Mouse (Mus musculus) liver, adult 2 months (tissue): ENCODE data around the gene Slc13a1.

Experiments used
- CTCF ChIP-seq: fragments of 200-500 bp; IDR thresholded peaks from 2 replicates; pipeline ENCODE4 v1.5.1; 2011; ENCODE audit warnings: low read depth, low read length, control low read depth
- POLR2A ChIP-seq: fragments of 200-500 bp; IDR thresholded peaks from 2 replicates; pipeline ENCODE4 v1.6.1; 2011; ENCODE audit warnings: low read length, control low read depth; ENCODE audit not compliant: insufficient read depth; ENCODE audit errors: extremely low read depth

GRCm38 (mm10) chr6:24183439-24183838, 15.5 kb upstream of the Slc13a1 start:
- TF ChIP-seq POLR2A = no peak
- no peak for TF ChIP-seq CTCF
